16 mouse cellular contexts compared by ENCODE assay signal in genomic region chr2:32568149-32568548, GRCm38 (mm10). TPM values are rescaled to one million over a fixed set of nuclear protein-coding genes. Genes with fewer than 3 reads are reported as not detected.
DNase-seq lines count a peak whose midpoint lies in the region; ATAC-seq lines count a peak whose summit lies in the region.
"Had no signal": no experiment of that assay in that cellular context is flagged by ENCODE, and none has a peak within 500 bp of the region (broad histone marks: within the 10 kb centered on the region; RNA-seq: fewer than 3 reads in every experiment).

No protein-coding gene starts in this region.

- no peak overlapping the region for H3K4me2 ChIP-seq in intestine, embryonic 16.5 days (ENCODE audit: low read depth, low read length)
- no peak overlapping the region for H3K4me2 ChIP-seq in intestine, embryonic 15.5 days (replicated peaks)
- H3K4me2 ChIP-seq: hindbrain, embryonic 14.5 days; liver, embryonic 11.5 days; midbrain, embryonic 15.5 days had no signal

- WGBS in intestine, embryonic 16.5 days = 58% methylated on average over 5 of the region's 5 CpGs
- 55% methylated on average over 5 of the region's 5 CpGs for WGBS in intestine, embryonic 15.5 days
- 81% methylated on average over 5 of the region's 5 CpGs for WGBS in midbrain, embryonic 10.5 days

- 0 out of 2 replicates have a peak overlapping the region, but pooled peaks have one; percentile 14 for H3K9ac ChIP-seq in intestine, embryonic 16.5 days (ENCODE audit: low read depth, low read length)
- H3K9ac ChIP-seq in intestine, embryonic 15.5 days = no peak overlapping the region
- H3K9ac ChIP-seq: hindbrain, embryonic 14.5 days; midbrain, embryonic 15.5 days had no signal

- H3K9me3 ChIP-seq in intestine, embryonic 16.5 days (ENCODE audit: control insufficient read depth, low read length) = no peaks in the 10 kb centered on the region
- no peaks in the 10 kb centered on the region for H3K9me3 ChIP-seq in intestine, embryonic 15.5 days
- H3K9me3 ChIP-seq in midbrain, embryonic 10.5 days (replicated peaks) = no peaks in the 10 kb centered on the region
- H3K9me3 ChIP-seq: midbrain, embryonic 15.5 days had no signal

- H3K4me1 ChIP-seq in intestine, embryonic 16.5 days (ENCODE audit: control insufficient read depth, insufficient read depth, low read length) = peaks cover 8% of the 10 kb centered on the region
- peaks cover 11% of the 10 kb centered on the region; the same call in 1 of the 2 replicates for H3K4me1 ChIP-seq in intestine, embryonic 15.5 days (replicated peaks)
- H3K4me1 ChIP-seq in midbrain, embryonic 10.5 days = peaks cover 18% of the 10 kb centered on the region

- no peak overlapping the region for H3K27ac ChIP-seq in intestine, embryonic 16.5 days (ENCODE audit: low read length)
- H3K27ac ChIP-seq in intestine, embryonic 15.5 days = no peak overlapping the region
- H3K27ac ChIP-seq in midbrain, embryonic 10.5 days (replicated peaks) = no peak overlapping the region
- H3K27ac ChIP-seq: hindbrain, embryonic 14.5 days; midbrain, embryonic 15.5 days had no signal

- no peaks in the 10 kb centered on the region for H3K27me3 ChIP-seq in intestine, embryonic 16.5 days (replicated peaks; ENCODE audit: control insufficient read depth, insufficient read depth, low read length)
- no peaks in the 10 kb centered on the region for H3K27me3 ChIP-seq in intestine, embryonic 15.5 days (replicated peaks)
- no peaks in the 10 kb centered on the region for H3K27me3 ChIP-seq in midbrain, embryonic 10.5 days (ENCODE audit: low read depth, poor library complexity, severe bottlenecking)
- H3K27me3 ChIP-seq: midbrain, embryonic 15.5 days had no signal

- ATAC-seq in intestine, embryonic 16.5 days = no peak
- no peak for ATAC-seq in intestine, embryonic 15.5 days
- ATAC-seq: midbrain, embryonic 15.5 days had no signal

- DNase-seq in cerebellum, adult 9-10 months = peak; percentile 63
- DNase-seq in cerebellum, postnatal 4 days (ENCODE audit: low spot score in 2 of 2) = no peak
- peak; percentile 69 for DNase-seq in testis, postnatal 10 days (ENCODE audit: low spot score)
- no peak for DNase-seq in testis, postnatal 14 days (ENCODE audit: low spot score)
- no peak for DNase-seq in right cerebral cortex, adult 2 months (ENCODE audit: low spot score in 2 of 2)
- DNase-seq in midbrain, embryonic 10.5 days (ENCODE audit: low spot score) = no peak
- DNase-seq: adrenal gland, adult 8-10 months; right cerebral cortex, postnatal 14 days; thymus, postnatal 4 days had no signal

- no peak overlapping the region for H3K4me3 ChIP-seq in intestine, embryonic 16.5 days (ENCODE audit: low read length)
- no peak overlapping the region for H3K4me3 ChIP-seq in intestine, embryonic 15.5 days (replicated peaks)
- H3K4me3 ChIP-seq in midbrain, embryonic 10.5 days = no peak overlapping the region
- H3K4me3 ChIP-seq: erythroblast, embryonic 14.5 days; midbrain, embryonic 15.5 days had no signal

- H3K36me3 ChIP-seq in intestine, embryonic 16.5 days (ENCODE audit: control insufficient read depth, insufficient read depth, low read length) = peaks cover 18% of the 10 kb centered on the region
- peaks cover 36% of the 10 kb centered on the region for H3K36me3 ChIP-seq in intestine, embryonic 15.5 days
- H3K36me3 ChIP-seq in midbrain, embryonic 10.5 days = peaks cover 66% of the 10 kb centered on the region

RNA-seq across cellular contexts. Expression of gene Dpm2, which starts 2.5 kb away (rescaled TPM):
- 123 and 128 TPM in 2 replicates for polyA plus RNA-seq in intestine, embryonic 16.5 days (2015; fragmentation: Nextera tagmentation; extraction: Ambion mirVana)
- 115 and 121 TPM in 2 replicates for polyA plus RNA-seq in intestine, embryonic 15.5 days (2015; fragmentation: Nextera tagmentation; extraction: Ambion mirVana)
- polyA plus RNA-seq in midbrain, embryonic 10.5 days (2016; fragmentation: Nextera tagmentation; extraction: Ambion mirVana) = 113 and 116 TPM in 2 replicates

RNA-seq across cellular contexts. Expression of gene Pip5kl1, which starts 6.4 kb away (rescaled TPM):
- polyA plus RNA-seq in intestine, embryonic 16.5 days (2015; fragmentation: Nextera tagmentation; extraction: Ambion mirVana) = 0.33 and 0.34 TPM in 2 replicates
- 0.56 and 0.69 TPM in 2 replicates for polyA plus RNA-seq in intestine, embryonic 15.5 days (2015; fragmentation: Nextera tagmentation; extraction: Ambion mirVana)
- 1.9 and 2.8 TPM in 2 replicates for polyA plus RNA-seq in midbrain, embryonic 10.5 days (2016; fragmentation: Nextera tagmentation; extraction: Ambion mirVana)
- polyA plus RNA-seq: erythroblast, embryonic 14.5 days had no signal

RNA-seq across cellular contexts. Expression of gene 9430097D07Rik, which starts 7.3 kb away (rescaled TPM):
- not detected in 2 replicates for polyA plus RNA-seq in intestine, embryonic 16.5 days (2015; fragmentation: Nextera tagmentation; extraction: Ambion mirVana)
- polyA plus RNA-seq in intestine, embryonic 15.5 days (2015; fragmentation: Nextera tagmentation; extraction: Ambion mirVana) = not detected in 2 replicates
- 0.17 and 0.22 TPM in 2 replicates for polyA plus RNA-seq in midbrain, embryonic 10.5 days (2016; fragmentation: Nextera tagmentation; extraction: Ambion mirVana)
- polyA plus RNA-seq: erythroblast, embryonic 14.5 days; liver, embryonic 11.5 days; stomach, embryonic 14.5 days had no signal

RNA-seq across cellular contexts. Expression of gene St6galnac4, which starts 18.7 kb away (rescaled TPM):
- 14.7 and 16.5 TPM in 2 replicates for polyA plus RNA-seq in intestine, embryonic 16.5 days (2015; fragmentation: Nextera tagmentation; extraction: Ambion mirVana)
- polyA plus RNA-seq in intestine, embryonic 15.5 days (2015; fragmentation: Nextera tagmentation; extraction: Ambion mirVana) = 16.4 and 18.8 TPM in 2 replicates
- 15.9 and 17.1 TPM in 2 replicates for polyA plus RNA-seq in midbrain, embryonic 10.5 days (2016; fragmentation: Nextera tagmentation; extraction: Ambion mirVana)

RNA-seq across cellular contexts. Expression of gene St6galnac6, which starts 31.4 kb away (rescaled TPM):
- polyA plus RNA-seq in intestine, embryonic 16.5 days (2015; fragmentation: Nextera tagmentation; extraction: Ambion mirVana) = 12.3 and 15.2 TPM in 2 replicates
- polyA plus RNA-seq in intestine, embryonic 15.5 days (2015; fragmentation: Nextera tagmentation; extraction: Ambion mirVana) = 14.0 and 15.7 TPM in 2 replicates
- 10.8 and 11.9 TPM in 2 replicates for polyA plus RNA-seq in midbrain, embryonic 10.5 days (2016; fragmentation: Nextera tagmentation; extraction: Ambion mirVana)

Comparison
In these comparisons a context has a peak if more than half of its experiments do, and no peak if none do; other contexts are left out.
1. DNase-seq: peak in cerebellum, adult 9-10 months (single experiment) and testis, postnatal 10 days (single experiment); none in cerebellum, postnatal 4 days (0 of 2), testis, postnatal 14 days (single experiment), right cerebral cortex, adult 2 months (0 of 2) and midbrain, embryonic 10.5 days (single experiment).